Mouse (Mus musculus): ENCODE results near the gene Izumo1r.

Gene Izumo1r

GRCm38 (mm10) chr9:14864726-14865125 lies 39.0 kb downstream of the Izumo1r start:
- no peak for DNase-seq

- no peak for DNase-seq
These were observed 40.6 kb downstream of the Izumo1r start for GRCm38 (mm10) chr9:14863126-14863525.

- DNase-seq = no peak
These were observed 43.7 kb downstream of the Izumo1r start, which contains the start of gene Gpr83 for GRCm38 (mm10) chr9:14859868-14860639. TSS of gene Gpr83 (plus strand) at chr9:14860210.

- no peak for DNase-seq
These were observed 45.0 kb downstream of the Izumo1r start for GRCm38 (mm10) chr9:14858782-14859181.

GRCm38 (mm10) chr9:14858170-14858706 lies 45.5 kb downstream of the Izumo1r start:
- no peak for DNase-seq

GRCm38 (mm10) chr9:14856922-14857654 lies 46.7 kb downstream of the Izumo1r start:
- DNase-seq = no peak

GRCm38 (mm10) chr9:14854585-14854984 lies 49.2 kb downstream of the Izumo1r start:
- DNase-seq = no peak

- DNase-seq = no peak
These were observed 55.3 kb downstream of the Izumo1r start for GRCm38 (mm10) chr9:14848267-14848935.

- DNase-seq = no peak
These were observed 57.3 kb downstream of the Izumo1r start for GRCm38 (mm10) chr9:14846428-14846827.

- DNase-seq = no peak
These were observed 59.8 kb downstream of the Izumo1r start for GRCm38 (mm10) chr9:14843901-14844300.

GRCm38 (mm10) chr9:14843311-14843857 lies 60.4 kb downstream of the Izumo1r start:
- DNase-seq = no peak

GRCm38 (mm10) chr9:14841878-14842761 lies 61.6 kb downstream of the Izumo1r start:
- no peak for DNase-seq

GRCm38 (mm10) chr9:14839970-14840369 lies 63.8 kb downstream of the Izumo1r start:
- DNase-seq = no peak

GRCm38 (mm10) chr9:14839527-14839926 lies 64.2 kb downstream of the Izumo1r start:
- DNase-seq = no peak

Data from cerebellum, adult 18-20 months (tissue).